Mouse (Mus musculus): ENCODE measurements around the gene Cd19. TPM values are rescaled to one million over a fixed set of nuclear protein-coding genes. Genes with fewer than 3 reads are reported as not detected.

Gene Cd19
- polyA plus RNA-seq (2014; fragmentation: Illumina TruSeq; extraction: RNeasy Lipid Tissue Mini Kit (QIAGEN cat#74804); ENCODE audit: low read depth, low replicate concordance) = not detected

GRCm38 (mm10) chr7:126414725-126415124 is at the start of gene Cd19:
Cd19 (minus strand) TSS chr7:126414889.

GRCm38 (mm10) chr7:126463004-126463403 is 48.3 kb upstream of the Cd19 start, which contains the start of gene Atp2a1:
Atp2a1 (minus strand) TSS chr7:126463108.

GRCm38 (mm10) chr7:126428631-126429502 is 14.2 kb upstream of the Cd19 start, which contains the start of gene Rabep2:
Rabep2 (plus strand) TSS chr7:126428759.

GRCm38 (mm10) chr7:126396298-126397119 is 18.2 kb downstream of the Cd19 start, which contains the start of gene Nfatc2ip:
Nfatc2ip (minus strand) TSS chr7:126396737.

GRCm38 (mm10) chr7:126377278-126378158 is 37.2 kb downstream of the Cd19 start, which contains the start of gene Spns1:
Spns1 (minus strand) TSS chr7:126377450.

GRCm38 (mm10) chr7:126369393-126369792 is 45.3 kb downstream of the Cd19 start, which contains the start of gene Lat:
Lat (minus strand) TSS chr7:126369570.

Other genes starting within 250 kb of the Cd19 start
- gene Xpo6, start 214.4 kb downstream of the Cd19 start, polyA plus RNA-seq (2014; fragmentation: Illumina TruSeq; extraction: RNeasy Lipid Tissue Mini Kit (QIAGEN cat#74804); ENCODE audit: low read depth, low replicate concordance) = 19.9 TPM
- gene Sbk1, start 142.3 kb downstream of the Cd19 start, polyA plus RNA-seq (2014; fragmentation: Illumina TruSeq; extraction: RNeasy Lipid Tissue Mini Kit (QIAGEN cat#74804); ENCODE audit: low read depth, low replicate concordance) = 6.4 TPM
- gene Lat, start 45.3 kb downstream of the Cd19 start, polyA plus RNA-seq (2014; fragmentation: Illumina TruSeq; extraction: RNeasy Lipid Tissue Mini Kit (QIAGEN cat#74804); ENCODE audit: low read depth, low replicate concordance) = not detected
- 2.3 TPM for gene Spns1, start 37.4 kb downstream of the Cd19 start, polyA plus RNA-seq (2014; fragmentation: Illumina TruSeq; extraction: RNeasy Lipid Tissue Mini Kit (QIAGEN cat#74804); ENCODE audit: low read depth, low replicate concordance)
- 3.7 TPM for gene Nfatc2ip, start 18.2 kb downstream of the Cd19 start, polyA plus RNA-seq (2014; fragmentation: Illumina TruSeq; extraction: RNeasy Lipid Tissue Mini Kit (QIAGEN cat#74804); ENCODE audit: low read depth, low replicate concordance)
- gene Rabep2, start 13.9 kb upstream of the Cd19 start, polyA plus RNA-seq (2014; fragmentation: Illumina TruSeq; extraction: RNeasy Lipid Tissue Mini Kit (QIAGEN cat#74804); ENCODE audit: low read depth, low replicate concordance) = 0.85 TPM
- not detected for gene Atp2a1, start 48.2 kb upstream of the Cd19 start, polyA plus RNA-seq (2014; fragmentation: Illumina TruSeq; extraction: RNeasy Lipid Tissue Mini Kit (QIAGEN cat#74804); ENCODE audit: low read depth, low replicate concordance)
- 0.65 TPM for gene Sh2b1, start 60.5 kb upstream of the Cd19 start, polyA plus RNA-seq (2014; fragmentation: Illumina TruSeq; extraction: RNeasy Lipid Tissue Mini Kit (QIAGEN cat#74804); ENCODE audit: low read depth, low replicate concordance)
- 6.3 TPM for gene Tufm, start 72.5 kb upstream of the Cd19 start, polyA plus RNA-seq (2014; fragmentation: Illumina TruSeq; extraction: RNeasy Lipid Tissue Mini Kit (QIAGEN cat#74804); ENCODE audit: low read depth, low replicate concordance)
- gene Atxn2l, start 88.5 kb upstream of the Cd19 start, polyA plus RNA-seq (2014; fragmentation: Illumina TruSeq; extraction: RNeasy Lipid Tissue Mini Kit (QIAGEN cat#74804); ENCODE audit: low read depth, low replicate concordance) = 17.8 TPM
- gene Eif3c, start 151.5 kb upstream of the Cd19 start, polyA plus RNA-seq (2014; fragmentation: Illumina TruSeq; extraction: RNeasy Lipid Tissue Mini Kit (QIAGEN cat#74804); ENCODE audit: low read depth, low replicate concordance) = 233 TPM
- gene Apobr, start 170.1 kb upstream of the Cd19 start, polyA plus RNA-seq (2014; fragmentation: Illumina TruSeq; extraction: RNeasy Lipid Tissue Mini Kit (QIAGEN cat#74804); ENCODE audit: low read depth, low replicate concordance) = not detected
- gene Cln3, start 170.9 kb upstream of the Cd19 start, polyA plus RNA-seq (2014; fragmentation: Illumina TruSeq; extraction: RNeasy Lipid Tissue Mini Kit (QIAGEN cat#74804); ENCODE audit: low read depth, low replicate concordance) = 1.7 TPM
- not detected for gene Il27, start 180.1 kb upstream of the Cd19 start, polyA plus RNA-seq (2014; fragmentation: Illumina TruSeq; extraction: RNeasy Lipid Tissue Mini Kit (QIAGEN cat#74804); ENCODE audit: low read depth, low replicate concordance)
- gene Nupr1, start 216.0 kb upstream of the Cd19 start, polyA plus RNA-seq (2014; fragmentation: Illumina TruSeq; extraction: RNeasy Lipid Tissue Mini Kit (QIAGEN cat#74804); ENCODE audit: low read depth, low replicate concordance) = 5.7 TPM
- gene Sgf29, start 234.4 kb upstream of the Cd19 start, polyA plus RNA-seq (2014; fragmentation: Illumina TruSeq; extraction: RNeasy Lipid Tissue Mini Kit (QIAGEN cat#74804); ENCODE audit: low read depth, low replicate concordance) = 1.2 TPM